Mouse (Mus musculus) common myeloid progenitor, adult 5-6 weeks (primary cell): ENCODE data around the gene Cdh13. TPM values are rescaled to one million over a fixed set of nuclear protein-coding genes. Genes with fewer than 3 reads are reported as not detected.

Experiments
- ATAC-seq: replicated peaks from 2 replicates; pipeline ENCODE4 v1.8.0; 2016; ENCODE audit warnings: low read depth, mild to moderate bottlenecking, moderate TSS enrichment, inconsistent platforms; ENCODE audit not compliant: poor library complexity, severe bottlenecking
- total RNA-seq: library from RNA; stranded (forward); fragments of 200-1000, 187-1606 nt; gene quantifications from 2 replicates; pipeline ENCODE4 v1.2.3, GENCODE M21; 2017

Cdh13 gene
- total RNA-seq, 1 experiment from 2014 or later: not detected

- ATAC-seq: no peak
Observed at GRCm38 (mm10) chr8:118648801-118649537, 365.4 kb downstream of the Cdh13 start.

- no peak for ATAC-seq
Observed at GRCm38 (mm10) chr8:118649981-118650380, 366.4 kb downstream of the Cdh13 start.

- ATAC-seq: no peak
Observed at GRCm38 (mm10) chr8:118662001-118662829, 378.7 kb downstream of the Cdh13 start.

GRCm38 (mm10) chr8:118665081-118665480 lies 381.5 kb downstream of the Cdh13 start:
- no peak for ATAC-seq

GRCm38 (mm10) chr8:118667736-118668135 lies 384.2 kb downstream of the Cdh13 start:
- no peak for ATAC-seq

GRCm38 (mm10) chr8:118676233-118676632 lies 392.7 kb downstream of the Cdh13 start:
- no peak for ATAC-seq

GRCm38 (mm10) chr8:118679347-118679746 lies 395.8 kb downstream of the Cdh13 start:
- no peak for ATAC-seq

GRCm38 (mm10) chr8:118683386-118683785 lies 399.9 kb downstream of the Cdh13 start:
- no peak for ATAC-seq

GRCm38 (mm10) chr8:118685863-118686262 lies 402.3 kb downstream of the Cdh13 start:
- no peak for ATAC-seq

- no peak for ATAC-seq
Observed at GRCm38 (mm10) chr8:118689849-118690248, 406.3 kb downstream of the Cdh13 start.

- no peak for ATAC-seq
Observed at GRCm38 (mm10) chr8:118701312-118701880, 417.9 kb downstream of the Cdh13 start.

GRCm38 (mm10) chr8:118709366-118709765 lies 425.8 kb downstream of the Cdh13 start:
- no peak for ATAC-seq

GRCm38 (mm10) chr8:118711631-118712030 lies 428.1 kb downstream of the Cdh13 start:
- ATAC-seq: no peak

- no peak for ATAC-seq
Observed at GRCm38 (mm10) chr8:118713111-118713510, 429.6 kb downstream of the Cdh13 start.

GRCm38 (mm10) chr8:118713596-118713995 lies 430.1 kb downstream of the Cdh13 start:
- ATAC-seq: no peak

GRCm38 (mm10) chr8:118722896-118723295 lies 439.4 kb downstream of the Cdh13 start:
- ATAC-seq: no peak

- ATAC-seq: no peak
Observed at GRCm38 (mm10) chr8:118725651-118726050, 442.1 kb downstream of the Cdh13 start.

GRCm38 (mm10) chr8:118741781-118742180 lies 458.2 kb downstream of the Cdh13 start:
- ATAC-seq: no peak

GRCm38 (mm10) chr8:118744991-118745390 lies 461.5 kb downstream of the Cdh13 start:
- ATAC-seq: no peak

- no peak for ATAC-seq
Observed at GRCm38 (mm10) chr8:118748041-118748604, 464.6 kb downstream of the Cdh13 start.

GRCm38 (mm10) chr8:118749191-118749590 lies 465.7 kb downstream of the Cdh13 start:
- no peak for ATAC-seq
